Comparison of ENCODE assay signal across 8 mouse cellular contexts in genomic region chr19:8872266-8872840, GRCm38 (mm10). TPM values are rescaled to one million over a fixed set of nuclear protein-coding genes. Genes with fewer than 3 reads are reported as not detected.
DNase-seq lines count a peak whose midpoint lies in the region; ATAC-seq and TF ChIP-seq lines count a peak whose summit lies in the region.

No protein-coding gene starts in this region.

- peak overlapping the region; percentile 99 for H3K4me3 ChIP-seq in kidney, embryonic 16.5 days (ENCODE audit: low read length)
- peak overlapping the region; percentile 98 for H3K4me3 ChIP-seq in bone marrow macrophage, adult 2 months (ENCODE audit: insufficient read depth, low read length)
- peak overlapping the region; percentile 92 for H3K4me3 ChIP-seq in hindbrain, embryonic 15.5 days
- peak overlapping the region; percentile 93 for H3K4me3 ChIP-seq in midbrain, embryonic 15.5 days

- ATAC-seq in kidney, embryonic 16.5 days (ENCODE audit: low FRiP score, low TSS enrichment) = no peak
- no peak for ATAC-seq in hindbrain, embryonic 15.5 days (ENCODE audit: low FRiP score, low read depth)
- ATAC-seq in midbrain, embryonic 15.5 days (replicated peaks) = no peak
- ATAC-seq in granulocyte monocyte progenitor cell, adult 5-6 weeks (replicated peaks; ENCODE audit: poor library complexity, severe bottlenecking) = no peak

- H3K4me1 ChIP-seq in kidney, embryonic 16.5 days (ENCODE audit: insufficient read depth, low read length) = peaks cover 10% of the 10 kb centered on the region
- H3K4me1 ChIP-seq in bone marrow macrophage, adult 2 months (ENCODE audit: control insufficient read depth, insufficient read depth, low read length) = peaks cover 13% of the 10 kb centered on the region
- H3K4me1 ChIP-seq in hindbrain, embryonic 15.5 days (replicated peaks) = peaks cover 16% of the 10 kb centered on the region
- H3K4me1 ChIP-seq in midbrain, embryonic 15.5 days = peaks cover 15% of the 10 kb centered on the region

- no peak for TF ChIP-seq CTCF in bone marrow macrophage, adult 2 months (IDR thresholded peaks at IDR 0.05; ENCODE audit: low read depth, low read length)

- DNase-seq in kidney, postnatal 25 days = no peak
- DNase-seq in embryo, embryonic 10.5 days (ENCODE audit: low spot score) = no peak
- DNase-seq in spleen, adult 18-20 months = no peak

- WGBS in kidney, embryonic 16.5 days = 64% methylated on average over 10 of the region's 10 CpGs
- 79% methylated on average over 10 of the region's 10 CpGs for WGBS in hindbrain, embryonic 15.5 days
- 84% methylated on average over 10 of the region's 10 CpGs for WGBS in midbrain, embryonic 15.5 days

- H3K27ac ChIP-seq in kidney, embryonic 16.5 days (ENCODE audit: low read length) = peak overlapping the region; percentile 89
- peak overlapping the region; percentile 74 for H3K27ac ChIP-seq in bone marrow macrophage, adult 2 months (ENCODE audit: insufficient read depth, low read depth, low read length)
- H3K27ac ChIP-seq in hindbrain, embryonic 15.5 days (replicated peaks) = 0 out of 2 replicates have a peak overlapping the region, but pooled peaks have one; percentile 81
- H3K27ac ChIP-seq in midbrain, embryonic 15.5 days = no peak overlapping the region

- no peaks in the 10 kb centered on the region for H3K9me3 ChIP-seq in kidney, embryonic 16.5 days (ENCODE audit: low read length)
- H3K9me3 ChIP-seq in hindbrain, embryonic 15.5 days = no peaks in the 10 kb centered on the region
- H3K9me3 ChIP-seq in midbrain, embryonic 15.5 days = no peaks in the 10 kb centered on the region

- H3K9ac ChIP-seq in kidney, embryonic 16.5 days (replicated peaks; ENCODE audit: low read length) = peak overlapping the region; percentile 99
- peak overlapping the region; percentile 99 for H3K9ac ChIP-seq in hindbrain, embryonic 15.5 days
- peak overlapping the region; percentile 97 for H3K9ac ChIP-seq in midbrain, embryonic 15.5 days

- H3K36me3 ChIP-seq in kidney, embryonic 16.5 days (ENCODE audit: insufficient read depth, low read length) = peaks cover 35% of the 10 kb centered on the region
- H3K36me3 ChIP-seq in hindbrain, embryonic 15.5 days = peaks cover 33% of the 10 kb centered on the region
- H3K36me3 ChIP-seq in midbrain, embryonic 15.5 days (replicated peaks) = peaks cover 28% of the 10 kb centered on the region

- TF ChIP-seq POLR2A in bone marrow macrophage, adult 2 months (IDR thresholded peaks at IDR 0.05; ENCODE audit: borderline replicate concordance, low read depth, low read length) = no peak

- H3K27me3 ChIP-seq in kidney, embryonic 16.5 days (ENCODE audit: insufficient read depth, low read length) = no peaks in the 10 kb centered on the region
- H3K27me3 ChIP-seq in hindbrain, embryonic 15.5 days = no peaks in the 10 kb centered on the region
- no peaks in the 10 kb centered on the region for H3K27me3 ChIP-seq in midbrain, embryonic 15.5 days (replicated peaks)

- peak overlapping the region; percentile 90 for H3K4me2 ChIP-seq in kidney, embryonic 16.5 days (replicated peaks; ENCODE audit: low read depth, low read length)
- H3K4me2 ChIP-seq in hindbrain, embryonic 15.5 days = peak overlapping the region; percentile 92
- H3K4me2 ChIP-seq in midbrain, embryonic 15.5 days = peak overlapping the region; percentile 91

RNA-seq across cellular contexts. Expression of gene Ubxn1, which starts 1.1 kb away (rescaled TPM):
- 195 and 197 TPM in 2 replicates for polyA plus RNA-seq in kidney, embryonic 16.5 days (2015; fragmentation: Nextera tagmentation; extraction: Ambion mirVana)
- 193 and 215 TPM in 2 replicates for polyA plus RNA-seq in bone marrow macrophage, adult 2 months (2012; ENCODE audit: insufficient read depth, insufficient read length, missing spikeins)
- polyA plus RNA-seq in hindbrain, embryonic 15.5 days (2015; fragmentation: Nextera tagmentation; extraction: Ambion mirVana) = 141 and 145 TPM in 2 replicates
- 138 and 142 TPM in 2 replicates for polyA plus RNA-seq in midbrain, embryonic 15.5 days (2015; fragmentation: Nextera tagmentation; extraction: Ambion mirVana)
- 115 and 150 TPM in 2 replicates for total RNA-seq in granulocyte monocyte progenitor cell, adult 5-6 weeks (2014; fragmentation: Nextera tagmentation)
- 135 and 136 TPM in 2 replicates for total RNA-seq in granulocyte monocyte progenitor cell, adult 5-6 weeks (2017)

RNA-seq across cellular contexts. Expression of gene Uqcc3, which starts 8.4 kb away (rescaled TPM):
- 69.3 and 71.4 TPM in 2 replicates for polyA plus RNA-seq in kidney, embryonic 16.5 days (2015; fragmentation: Nextera tagmentation; extraction: Ambion mirVana)
- polyA plus RNA-seq in bone marrow macrophage, adult 2 months (2012; ENCODE audit: insufficient read depth, insufficient read length, missing spikeins) = 37.2 and 40.9 TPM in 2 replicates
- polyA plus RNA-seq in hindbrain, embryonic 15.5 days (2015; fragmentation: Nextera tagmentation; extraction: Ambion mirVana) = 60.2 and 61.5 TPM in 2 replicates
- polyA plus RNA-seq in midbrain, embryonic 15.5 days (2015; fragmentation: Nextera tagmentation; extraction: Ambion mirVana) = 61.4 and 62.7 TPM in 2 replicates
- total RNA-seq in granulocyte monocyte progenitor cell, adult 5-6 weeks (2014; fragmentation: Nextera tagmentation) = 57.3 and 67.4 TPM in 2 replicates
- 66.9 and 100 TPM in 2 replicates for total RNA-seq in granulocyte monocyte progenitor cell, adult 5-6 weeks (2017)

RNA-seq across cellular contexts. Expression of gene Lbhd1, which starts 11.2 kb away (rescaled TPM):
- polyA plus RNA-seq in kidney, embryonic 16.5 days (2015; fragmentation: Nextera tagmentation; extraction: Ambion mirVana) = 78.4 and 84.3 TPM in 2 replicates
- polyA plus RNA-seq in bone marrow macrophage, adult 2 months (2012; ENCODE audit: insufficient read depth, insufficient read length, missing spikeins) = 12.6 and 13.7 TPM in 2 replicates
- polyA plus RNA-seq in hindbrain, embryonic 15.5 days (2015; fragmentation: Nextera tagmentation; extraction: Ambion mirVana) = 43.0 and 45.2 TPM in 2 replicates
- polyA plus RNA-seq in midbrain, embryonic 15.5 days (2015; fragmentation: Nextera tagmentation; extraction: Ambion mirVana) = 36.5 and 37.7 TPM in 2 replicates
- 49.4 and 65.5 TPM in 2 replicates for total RNA-seq in granulocyte monocyte progenitor cell, adult 5-6 weeks (2014; fragmentation: Nextera tagmentation)
- total RNA-seq in granulocyte monocyte progenitor cell, adult 5-6 weeks (2017) = 10.1 and 37.8 TPM in 2 replicates

RNA-seq across cellular contexts. Expression of gene Gm49403, which starts 11.4 kb away (rescaled TPM):
- polyA plus RNA-seq in kidney, embryonic 16.5 days (2015; fragmentation: Nextera tagmentation; extraction: Ambion mirVana) = not detected in 2 replicates
- polyA plus RNA-seq in bone marrow macrophage, adult 2 months (2012; ENCODE audit: insufficient read depth, insufficient read length, missing spikeins) = not detected in 2 replicates
- polyA plus RNA-seq in hindbrain, embryonic 15.5 days (2015; fragmentation: Nextera tagmentation; extraction: Ambion mirVana) = not detected in 2 replicates
- not detected in 2 replicates for polyA plus RNA-seq in midbrain, embryonic 15.5 days (2015; fragmentation: Nextera tagmentation; extraction: Ambion mirVana)
- not detected in 2 replicates for total RNA-seq in granulocyte monocyte progenitor cell, adult 5-6 weeks (2014; fragmentation: Nextera tagmentation)
- total RNA-seq in granulocyte monocyte progenitor cell, adult 5-6 weeks (2017) = not detected in 2 replicates

RNA-seq across cellular contexts. Expression of gene 1810009A15Rik, which starts 16.3 kb away (rescaled TPM):
- polyA plus RNA-seq in kidney, embryonic 16.5 days (2015; fragmentation: Nextera tagmentation; extraction: Ambion mirVana) = 93.0 and 94.3 TPM in 2 replicates
- polyA plus RNA-seq in bone marrow macrophage, adult 2 months (2012; ENCODE audit: insufficient read depth, insufficient read length, missing spikeins) = 40.1 and 43.1 TPM in 2 replicates
- 45.3 and 51.6 TPM in 2 replicates for polyA plus RNA-seq in hindbrain, embryonic 15.5 days (2015; fragmentation: Nextera tagmentation; extraction: Ambion mirVana)
- 40.2 and 44.3 TPM in 2 replicates for polyA plus RNA-seq in midbrain, embryonic 15.5 days (2015; fragmentation: Nextera tagmentation; extraction: Ambion mirVana)
- 70.2 and 82.4 TPM in 2 replicates for total RNA-seq in granulocyte monocyte progenitor cell, adult 5-6 weeks (2014; fragmentation: Nextera tagmentation)
- 92.1 and 109 TPM in 2 replicates for total RNA-seq in granulocyte monocyte progenitor cell, adult 5-6 weeks (2017)
